Mouse (Mus musculus) left cerebral cortex, postnatal 25 days (tissue): ENCODE results near the gene Spop. TPM values are rescaled to one million over a fixed set of nuclear protein-coding genes. Genes with fewer than 3 reads are reported as not detected.

Experiments used
- DNase-seq, 2 experiments: peaks; one replicate each; pipeline ENCODE4 v3.0.0; 2022; ENCODE audit warnings: low spot score in 2 of 2, mixed read lengths in 1 of 2
- intact Hi-C: fragments of 180-260 bp; cut with DNase I; formaldehyde crosslinking; loops from one replicate; pipeline ENCODE4 v1.15.1; 2025
- total RNA-seq, 2 experiments: library from RNA; stranded (reverse); gene quantifications; 2 replicates each; pipeline ENCODE4 v1.2.3; 2021

Spop gene
- 100 to 1,000 TPM; 183 to 188 TPM for total RNA-seq

DNA sequence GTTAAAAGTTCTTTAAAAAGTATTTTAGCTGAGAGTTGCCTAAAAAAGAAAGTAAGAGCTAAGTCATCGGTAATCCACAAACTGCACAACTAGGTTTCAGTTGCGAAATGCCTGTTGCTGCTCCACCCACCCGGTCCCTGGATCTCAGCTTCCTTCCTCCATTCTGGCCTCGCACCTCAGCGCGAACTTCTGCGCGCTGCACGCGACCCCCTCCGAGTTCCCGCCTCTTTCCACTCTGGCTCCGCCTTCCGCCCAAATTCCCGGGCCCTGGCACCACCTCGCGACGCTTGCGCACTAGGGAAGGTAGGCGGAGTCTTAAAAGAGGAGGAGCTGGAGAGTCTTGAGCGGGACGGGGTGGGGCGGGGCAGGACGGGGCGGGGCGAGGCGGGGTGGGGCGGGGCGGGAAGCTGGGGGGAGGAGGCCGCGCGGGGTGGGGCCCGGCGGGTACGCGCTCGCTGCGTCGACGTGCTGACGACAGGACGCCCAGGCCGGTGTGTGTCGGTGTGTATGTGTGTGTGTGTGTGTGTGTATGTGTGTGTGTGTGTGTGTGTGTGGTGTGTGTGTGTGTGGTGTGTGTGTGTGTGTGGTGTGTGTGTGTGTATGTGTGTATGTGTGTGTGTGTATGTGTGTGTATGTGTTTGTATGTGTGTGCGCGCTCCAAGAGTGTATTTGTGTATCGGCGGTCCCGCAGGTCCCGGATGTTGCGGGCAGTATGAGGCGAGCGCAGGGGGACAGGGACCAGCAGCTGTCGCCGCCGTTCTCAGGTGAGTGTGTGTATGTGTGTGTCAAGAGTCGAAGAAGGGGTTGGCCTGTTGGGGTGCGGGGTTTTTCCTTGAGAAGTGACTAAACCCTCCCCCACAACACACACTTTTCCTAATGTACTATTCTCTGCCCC is at the start of gene Spop:
Spop (plus strand) TSS at position 440 of the 895 bp plus-strand sequence.
- peak; percentile 80 to 91 for DNase-seq
- intact Hi-C loops = loop anchor here (5.0 kb wide), 1 partner anchor 58 kb away; no protein-coding TSS in a partner anchor

GRCm38 (mm10) chr11:95364388-95364787 is 49.5 kb upstream of the Spop start:
- intact Hi-C loops = no loop called here
- no peak for DNase-seq

DNA sequence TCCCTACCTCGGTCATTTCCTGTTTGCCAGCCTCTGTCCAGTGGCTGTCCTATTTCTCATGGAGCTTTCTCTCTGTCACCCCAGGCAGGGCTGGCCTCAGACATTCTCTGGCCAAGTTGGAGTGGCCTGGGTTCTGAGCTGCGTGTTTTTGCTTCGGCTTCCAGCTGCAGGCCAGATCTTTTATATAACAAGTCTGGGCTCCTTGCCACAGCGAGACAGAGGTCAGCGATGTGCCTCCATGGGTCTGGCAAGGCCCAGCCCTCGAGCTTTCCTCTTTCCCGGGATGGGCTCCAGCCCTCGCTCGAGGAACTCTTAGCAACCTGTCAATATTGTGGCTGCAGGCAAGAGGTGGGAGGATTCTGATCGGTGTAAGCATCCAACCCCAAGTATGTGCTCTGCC is 48.3 kb upstream of the Spop start:
- peak; percentile 49 to 73 for DNase-seq
- intact Hi-C loops = no loop called here

GRCm38 (mm10) chr11:95366280-95366897 is 47.5 kb upstream of the Spop start:
- intact Hi-C loops = no loop called here
- no peak for DNase-seq

DNA sequence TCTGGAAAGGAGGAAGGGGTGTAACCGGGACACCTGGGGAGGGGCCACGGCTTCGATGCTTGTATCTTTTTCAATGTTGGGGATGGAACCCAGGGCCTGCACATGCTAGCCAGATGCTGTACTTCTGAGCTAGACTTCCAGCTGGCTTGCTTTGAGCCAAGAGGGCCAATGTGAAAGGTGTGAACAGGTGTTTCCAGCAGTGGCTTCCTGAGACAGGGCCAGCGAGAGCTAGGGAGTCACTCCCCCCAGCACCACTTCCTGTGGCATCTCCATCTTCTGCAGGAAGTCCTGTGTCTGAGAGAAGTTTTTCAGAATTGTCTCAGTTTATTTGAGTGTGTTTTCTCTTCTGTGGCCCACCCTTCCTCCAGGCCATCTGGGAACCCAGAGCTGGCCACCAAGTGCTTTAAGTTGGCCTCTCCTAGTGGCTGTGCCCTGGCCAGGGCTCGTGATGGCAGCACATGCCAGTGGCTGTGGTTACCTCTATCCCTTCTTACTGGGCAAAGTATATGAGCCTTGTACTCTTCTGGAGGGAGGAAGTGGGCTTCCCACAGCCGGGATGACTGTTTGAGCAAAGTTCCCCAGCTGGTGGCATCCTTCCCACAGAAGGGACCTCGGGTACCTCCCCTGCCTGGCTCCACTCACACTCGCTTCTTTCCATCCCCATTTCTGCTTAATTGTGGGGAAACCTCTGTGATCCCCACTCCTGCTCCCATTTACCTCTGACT is 46.7 kb upstream of the Spop start:
- no peak for DNase-seq
- intact Hi-C loops = no loop called here

GRCm38 (mm10) chr11:95368231-95368823 is 45.6 kb upstream of the Spop start:
- intact Hi-C loops = no loop called here
- no peak for DNase-seq

GRCm38 (mm10) chr11:95368871-95369270 is 45.0 kb upstream of the Spop start:
- intact Hi-C loops = no loop called here
- DNase-seq = no peak

DNA sequence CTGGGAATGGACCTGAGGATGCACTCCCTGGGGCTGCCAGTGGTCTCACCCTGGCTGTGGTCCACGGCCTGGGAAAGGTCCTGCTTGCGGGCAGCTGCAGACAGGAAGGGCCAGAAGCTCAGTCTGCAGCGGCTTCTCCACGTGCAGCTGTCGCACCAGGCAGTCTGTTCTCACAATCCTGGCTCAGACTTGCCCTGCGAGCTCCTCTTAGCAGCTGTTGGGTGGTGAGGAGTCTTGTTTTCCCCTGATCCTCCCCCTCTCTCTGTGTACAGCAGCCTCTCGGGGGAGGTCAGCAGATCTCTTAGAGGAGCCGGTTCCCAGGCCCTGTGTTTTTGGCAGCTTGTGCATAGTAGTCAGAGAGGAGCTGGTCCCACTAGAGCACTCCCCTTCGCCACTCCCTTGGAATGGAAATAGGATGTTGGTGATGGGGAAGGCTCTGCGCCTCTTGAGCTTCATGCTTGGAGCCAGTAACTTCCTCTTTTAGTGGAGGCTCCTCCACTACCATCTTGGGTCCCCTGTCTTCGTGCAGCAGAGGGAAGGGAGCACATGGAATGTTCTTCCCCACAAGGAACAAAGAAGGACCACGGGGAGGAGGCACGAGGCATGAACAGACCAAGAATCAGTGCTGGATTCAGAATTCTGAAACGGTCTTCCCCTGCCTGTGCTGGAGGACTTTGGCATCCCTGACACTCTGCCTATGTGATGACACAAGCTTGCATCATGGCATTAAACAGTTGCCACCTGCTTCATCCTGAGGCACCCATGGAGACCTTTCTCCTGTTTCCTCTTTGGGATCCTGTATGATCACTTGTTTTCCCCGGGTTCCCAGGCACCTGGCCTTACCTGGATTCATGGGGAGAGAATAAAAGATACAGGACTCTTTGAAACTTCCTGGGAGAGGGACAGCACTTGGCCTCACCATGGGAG is 43.7 kb upstream of the Spop start:
- intact Hi-C loops = loop anchor here (10.0 kb wide), 1 partner anchor 255 kb away; no protein-coding TSS in a partner anchor
- peak; percentile 16 to 35 for DNase-seq

DNA sequence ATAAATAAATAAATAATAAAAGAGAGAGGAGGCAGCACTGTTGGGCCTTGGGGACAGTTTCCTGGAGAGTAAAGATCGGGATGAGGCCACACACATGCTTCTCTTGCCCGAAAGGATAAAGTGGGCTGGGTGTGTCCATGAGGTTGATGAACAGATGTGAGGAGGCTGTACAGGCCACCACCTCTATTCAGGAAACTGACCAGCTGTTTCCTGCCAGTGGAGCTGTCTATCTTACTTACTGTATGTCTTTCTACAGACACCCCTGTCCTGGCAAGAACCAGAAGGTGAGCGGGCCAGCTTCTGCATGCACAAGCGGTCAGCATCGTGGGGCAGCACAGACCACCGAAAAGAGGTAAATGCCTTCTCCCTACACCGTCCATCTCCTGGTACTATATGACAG is 42.7 kb upstream of the Spop start:
- DNase-seq = no peak
- intact Hi-C loops = loop anchor here (10.0 kb wide), 1 partner anchor 256 kb away; no protein-coding TSS in a partner anchor

- intact Hi-C loops = loop anchor here (10.0 kb wide), 1 partner anchor 264 kb away; no protein-coding TSS in a partner anchor
- DNase-seq = no peak
Observed at GRCm38 (mm10) chr11:95378926-95379325, 35.0 kb upstream of the Spop start.

- no peak for DNase-seq
- intact Hi-C loops = loop anchor here (10.0 kb wide), 1 partner anchor 265 kb away; no protein-coding TSS in a partner anchor
Observed at GRCm38 (mm10) chr11:95379552-95379951, 34.3 kb upstream of the Spop start.

- intact Hi-C loops = loop anchor here (5.0 to 10.0 kb wide), 2 partner anchors 123 to 274 kb away; no protein-coding TSS in a partner anchor
- DNase-seq = no peak
Observed at GRCm38 (mm10) chr11:95380711-95381110, 33.2 kb upstream of the Spop start.

- intact Hi-C loops = loop anchor here (5.0 to 10.0 kb wide), 2 partner anchors 124 to 274 kb away; no protein-coding TSS in a partner anchor
- no peak for DNase-seq
Observed at GRCm38 (mm10) chr11:95381146-95381545, 32.7 kb upstream of the Spop start.

GRCm38 (mm10) chr11:95383331-95383986 is 30.4 kb upstream of the Spop start:
- no peak for DNase-seq
- intact Hi-C loops = loop anchor here (5.0 to 10.0 kb wide), 2 partner anchors 126 to 271 kb away; no protein-coding TSS in a partner anchor

GRCm38 (mm10) chr11:95384004-95384318 is 29.9 kb upstream of the Spop start:
- DNase-seq = no peak
- intact Hi-C loops = loop anchor here (1.0 to 10.0 kb wide), 4 partner anchors 73 to 271 kb away; partner anchors contain the start of gene Kat7

- intact Hi-C loops = loop anchor here (1.0 to 10.0 kb wide), 4 partner anchors 74 to 270 kb away; partner anchors contain the start of gene Kat7
- peak; percentile 98 to 99 for DNase-seq
Observed at GRCm38 (mm10) chr11:95384319-95384972, 29.4 kb upstream of the Spop start, which contains the start of gene Slc35b1. Gene Slc35b1, plus strand, starts transcription at chr11:95384692.

GRCm38 (mm10) chr11:95384973-95385320 is 28.9 kb upstream of the Spop start:
- intact Hi-C loops = loop anchor here (1.0 to 10.0 kb wide), 4 partner anchors 74 to 270 kb away; partner anchors contain the start of gene Kat7
- DNase-seq = no peak
